In genomic region chr17:32268540-32268960, GRCm38 (mm10) we compare ENCODE assay signal across 10 mouse cellular contexts. TPM values are rescaled to one million over a fixed set of nuclear protein-coding genes. Genes with fewer than 3 reads are reported as not detected.
DNase-seq lines count a peak whose midpoint lies in the region; ATAC-seq lines count a peak whose summit lies in the region.
"Had no signal": no experiment of that assay in that cellular context is flagged by ENCODE, and none has a peak within 500 bp of the region (broad histone marks: within the 10 kb centered on the region; RNA-seq: fewer than 3 reads in every experiment).

No protein-coding gene starts in this region.

- peaks cover 22% of the 10 kb centered on the region for H3K4me1 ChIP-seq in neural tube, embryonic 15.5 days

- peak; percentile 66 to 89 for DNase-seq in adrenal gland, adult (ENCODE audit: inconsistent age in 2 of 2, low spot score in 1 of 2)
- no peak for DNase-seq in adrenal gland, postnatal 4 days (ENCODE audit: low spot score in 2 of 2)
- DNase-seq in left cerebral cortex, postnatal 4 days = peak; percentile 15
- no peak for DNase-seq in left cerebral cortex, postnatal 14 days (ENCODE audit: low spot score in 2 of 2)
- DNase-seq in brain, adult 2 months (ENCODE audit: low read depth, low spot score) = peak; percentile 88
- DNase-seq in heart, postnatal 4 days = peak; percentile 31
- DNase-seq in spleen, postnatal 10 days (ENCODE audit: low spot score in 2 of 2) = no peak
- DNase-seq: kidney, postnatal 25 days had no signal

- H3K36me3 ChIP-seq in neural tube, embryonic 15.5 days = no peaks in the 10 kb centered on the region

- H3K9ac ChIP-seq in neural tube, embryonic 15.5 days (replicated peaks) = no peak overlapping the region

- H3K4me2 ChIP-seq in neural tube, embryonic 15.5 days = no peak overlapping the region

- ATAC-seq in neural tube, embryonic 15.5 days (ENCODE audit: low FRiP score) = no peak

- 82% methylated on average over 3 of the region's 3 CpGs for WGBS in neural tube, embryonic 15.5 days

- no peak overlapping the region for H3K27ac ChIP-seq in neural tube, embryonic 15.5 days (replicated peaks)

- no peaks in the 10 kb centered on the region for H3K9me3 ChIP-seq in neural tube, embryonic 15.5 days (replicated peaks)
- H3K9me3 ChIP-seq: megakaryocyte, embryonic 14.5 days had no signal

- intact Hi-C loops in left cerebral cortex, postnatal 4 days (cut with DNase I) = no loop called here
- intact Hi-C loops in left cerebral cortex, postnatal 14 days (cut with DNase I) = no loop called here

- H3K27me3 ChIP-seq in neural tube, embryonic 15.5 days (replicated peaks) = no peaks in the 10 kb centered on the region
- H3K27me3 ChIP-seq: megakaryocyte, embryonic 14.5 days had no signal

- no peak overlapping the region for H3K4me3 ChIP-seq in neural tube, embryonic 15.5 days (replicated peaks)
- H3K4me3 ChIP-seq: megakaryocyte, embryonic 14.5 days had no signal

RNA-seq across cellular contexts. Expression of gene Brd4, which starts 16.0 kb away (rescaled TPM):
- 100 to 1,000 TPM; 119 to 139 TPM for total RNA-seq in adrenal gland, postnatal 4 days (2021)
- total RNA-seq in left cerebral cortex, postnatal 4 days (2021) = 100 to 1,000 TPM; 132 to 137 TPM
- total RNA-seq in left cerebral cortex, postnatal 14 days (2021) = 100 to 1,000 TPM; 118 to 129 TPM
- 10 to 100 TPM; 80.4 to 81.7 TPM for total RNA-seq in heart, postnatal 4 days (2021)
- polyA plus RNA-seq in neural tube, embryonic 15.5 days (2015; fragmentation: Nextera tagmentation; extraction: Ambion mirVana) = 73.9 and 84.4 TPM in 2 replicates

RNA-seq across cellular contexts. Expression of gene Akap8, which starts 52.5 kb away (rescaled TPM):
- total RNA-seq in adrenal gland, postnatal 4 days (2021) = 100 to 1,000 TPM; 129 to 130 TPM
- total RNA-seq in left cerebral cortex, postnatal 4 days (2021) = 100 to 1,000 TPM; 111 to 123 TPM
- total RNA-seq in left cerebral cortex, postnatal 14 days (2021) = 10 to 100 TPM; 75.3 to 84.7 TPM
- total RNA-seq in heart, postnatal 4 days (2021) = 10 to 100 TPM; 68.8 to 78.1 TPM
- 100 and 101 TPM in 2 replicates for polyA plus RNA-seq in neural tube, embryonic 15.5 days (2015; fragmentation: Nextera tagmentation; extraction: Ambion mirVana)

Comparison
In these comparisons a context has a peak if more than half of its experiments do, and no peak if none do; other contexts are left out.
1. DNase-seq: peak in adrenal gland, adult (2 of 2), left cerebral cortex, postnatal 4 days (single experiment), brain, adult 2 months (single experiment) and heart, postnatal 4 days (single experiment); none in adrenal gland, postnatal 4 days (0 of 2), left cerebral cortex, postnatal 14 days (0 of 2) and spleen, postnatal 10 days (0 of 2).